Mouse (Mus musculus): Measurements from ENCODE around the gene Camta1. TPM values are rescaled to one million over a fixed set of nuclear protein-coding genes. Genes with fewer than 3 reads are reported as not detected.

The Camta1 gene
- polyA plus RNA-seq, 1 experiment from 2014 or later: 78.7 TPM

- Histone ChIP-seq H3K27ac (no peak overlapping the region), H3K27me3 (no peaks in the 10 kb centered on the region), H3K4me2 (no peak overlapping the region), H3K4me1 (peaks cover 12% of the 10 kb centered on the region), H3K9ac (no peak overlapping the region), H3K9me3 (no peaks in the 10 kb centered on the region), H3K4me3 (no peak overlapping the region), H3K36me3 (no peaks in the 10 kb centered on the region)
- 46% methylated on average over 7 of the region's 7 CpGs for WGBS
- no peak for ATAC-seq (ENCODE audit: borderline replicate concordance, extremely low read depth, low FRiP score, low TSS enrichment)
Observed at GRCm38 (mm10) chr4:151245068-151245797, 616.4 kb downstream of the Camta1 start.

GRCm38 (mm10) chr4:151243445-151243844, 618.2 kb downstream of the Camta1 start:
- 50% methylated on average over 9 of the region's 9 CpGs for WGBS
- ATAC-seq (ENCODE audit: borderline replicate concordance, extremely low read depth, low FRiP score, low TSS enrichment): no peak
- Histone ChIP-seq H3K27me3 (no peaks in the 10 kb centered on the region), H3K4me1 (peaks cover 12% of the 10 kb centered on the region), H3K27ac (no peak overlapping the region), H3K36me3 (no peaks in the 10 kb centered on the region), H3K4me3 (no peak overlapping the region), H3K9ac (no peak overlapping the region), H3K4me2 (no peak overlapping the region), H3K9me3 (no peaks in the 10 kb centered on the region)

GRCm38 (mm10) chr4:151242751-151243150, 618.9 kb downstream of the Camta1 start:
- H3K36me3 ChIP-seq: no peaks in the 10 kb centered on the region
- no peak overlapping the region for H3K4me2 ChIP-seq
- no peak overlapping the region for H3K9ac ChIP-seq
- H3K4me3 ChIP-seq: no peak overlapping the region
- WGBS: 26% methylated on average over 12 of the region's 12 CpGs
- no peaks in the 10 kb centered on the region for H3K27me3 ChIP-seq
- H3K27ac ChIP-seq: no peak overlapping the region
- H3K9me3 ChIP-seq: no peaks in the 10 kb centered on the region
- ATAC-seq (ENCODE audit: borderline replicate concordance, extremely low read depth, low FRiP score, low TSS enrichment): no peak
- peaks cover 12% of the 10 kb centered on the region for H3K4me1 ChIP-seq

GRCm38 (mm10) chr4:151240465-151240864, 621.2 kb downstream of the Camta1 start:
- ATAC-seq (ENCODE audit: borderline replicate concordance, extremely low read depth, low FRiP score, low TSS enrichment): no peak
- Histone ChIP-seq H3K4me3 (no peak overlapping the region), H3K4me2 (no peak overlapping the region), H3K27me3 (no peaks in the 10 kb centered on the region), H3K27ac (no peak overlapping the region), H3K4me1 (peaks cover 12% of the 10 kb centered on the region), H3K9me3 (no peaks in the 10 kb centered on the region), H3K36me3 (no peaks in the 10 kb centered on the region), H3K9ac (no peak overlapping the region)
- WGBS: 79% methylated on average over 5 of the region's 5 CpGs

- WGBS: 69% methylated on average over 19 of the region's 19 CpGs
- Histone ChIP-seq H3K4me1 (peaks cover 12% of the 10 kb centered on the region), H3K27ac (no peak overlapping the region), H3K4me3 (no peak overlapping the region), H3K9ac (no peak overlapping the region), H3K9me3 (no peaks in the 10 kb centered on the region), H3K27me3 (no peaks in the 10 kb centered on the region), H3K36me3 (no peaks in the 10 kb centered on the region), H3K4me2 (no peak overlapping the region)
- ATAC-seq (ENCODE audit: borderline replicate concordance, extremely low read depth, low FRiP score, low TSS enrichment): no peak
Observed at GRCm38 (mm10) chr4:151238970-151239684, 622.5 kb downstream of the Camta1 start.

- no peak overlapping the region for H3K4me2 ChIP-seq
- ATAC-seq (ENCODE audit: borderline replicate concordance, extremely low read depth, low FRiP score, low TSS enrichment): no peak
- no peaks in the 10 kb centered on the region for H3K9me3 ChIP-seq
- peaks cover 3% of the 10 kb centered on the region for H3K4me1 ChIP-seq
- H3K36me3 ChIP-seq: no peaks in the 10 kb centered on the region
- H3K9ac ChIP-seq: no peak overlapping the region
- H3K27me3 ChIP-seq: no peaks in the 10 kb centered on the region
- no peak overlapping the region for H3K27ac ChIP-seq
- WGBS: 55% methylated on average over 3 of the region's 3 CpGs
- H3K4me3 ChIP-seq: no peak overlapping the region
Observed at GRCm38 (mm10) chr4:151237501-151237900, 624.2 kb downstream of the Camta1 start.

- H3K4me3 ChIP-seq: no peak overlapping the region
- ATAC-seq (ENCODE audit: borderline replicate concordance, extremely low read depth, low FRiP score, low TSS enrichment): no peak
- no peak overlapping the region for H3K9ac ChIP-seq
- H3K27me3 ChIP-seq: no peaks in the 10 kb centered on the region
- H3K9me3 ChIP-seq: no peaks in the 10 kb centered on the region
- WGBS: 61% methylated on average over 4 of the region's 4 CpGs
- no peaks in the 10 kb centered on the region for H3K4me1 ChIP-seq
- no peak overlapping the region for H3K27ac ChIP-seq
- no peak overlapping the region for H3K4me2 ChIP-seq
- H3K36me3 ChIP-seq: no peaks in the 10 kb centered on the region
Observed at GRCm38 (mm10) chr4:151234981-151235380, 626.7 kb downstream of the Camta1 start.

- 68% methylated on average over 3 of the region's 3 CpGs for WGBS
- Histone ChIP-seq H3K4me3 (no peak overlapping the region), H3K36me3 (no peaks in the 10 kb centered on the region), H3K9me3 (no peaks in the 10 kb centered on the region), H3K4me2 (no peak overlapping the region), H3K27ac (no peak overlapping the region), H3K27me3 (no peaks in the 10 kb centered on the region), H3K9ac (no peak overlapping the region), H3K4me1 (no peaks in the 10 kb centered on the region)
- ATAC-seq (ENCODE audit: borderline replicate concordance, extremely low read depth, low FRiP score, low TSS enrichment): no peak
Observed at GRCm38 (mm10) chr4:151232028-151232427, 629.6 kb downstream of the Camta1 start.

GRCm38 (mm10) chr4:151229073-151229472, 632.6 kb downstream of the Camta1 start:
- no peaks in the 10 kb centered on the region for H3K27me3 ChIP-seq

GRCm38 (mm10) chr4:151226496-151226895, 635.2 kb downstream of the Camta1 start:
- ATAC-seq (ENCODE audit: borderline replicate concordance, extremely low read depth, low FRiP score, low TSS enrichment): no peak
- 30% methylated on average over 9 of the region's 9 CpGs for WGBS

More at GRCm38 (mm10) chr4:151229073-151229472, 632.6 kb downstream of the Camta1 start:
- no peak overlapping the region for H3K27ac ChIP-seq
- H3K4me2 ChIP-seq: no peak overlapping the region
- WGBS: 36% methylated on average over 6 of the region's 6 CpGs
- H3K4me3 ChIP-seq: no peak overlapping the region
- no peak overlapping the region for H3K9ac ChIP-seq
- H3K4me1 ChIP-seq: no peaks in the 10 kb centered on the region
- 0 out of 2 replicates have a peak, but pooled peaks have one; percentile 28 for ATAC-seq (ENCODE audit: borderline replicate concordance, extremely low read depth, low FRiP score, low TSS enrichment)
- no peaks in the 10 kb centered on the region for H3K9me3 ChIP-seq
- no peaks in the 10 kb centered on the region for H3K36me3 ChIP-seq

GRCm38 (mm10) chr4:151224017-151224416, 637.7 kb downstream of the Camta1 start:
- H3K9ac ChIP-seq: no peak overlapping the region
- H3K4me3 ChIP-seq: no peak overlapping the region
- 60% methylated on average over 12 of the region's 12 CpGs for whole genome bisulfite sequencing
- H3K9me3 ChIP-seq: no peaks in the 10 kb centered on the region
- H3K27ac ChIP-seq: no peak overlapping the region
- no peaks in the 10 kb centered on the region for H3K36me3 ChIP-seq
- peaks cover 11% of the 10 kb centered on the region; the same call in 1 of the 2 replicates for H3K4me1 ChIP-seq
- H3K4me2 ChIP-seq: no peak overlapping the region
- ATAC-seq (ENCODE audit: borderline replicate concordance, extremely low read depth, low FRiP score, low TSS enrichment): no peak
- H3K27me3 ChIP-seq: no peaks in the 10 kb centered on the region

More at GRCm38 (mm10) chr4:151226496-151226895, 635.2 kb downstream of the Camta1 start:
- Histone ChIP-seq H3K4me2 (no peak overlapping the region), H3K9me3 (no peaks in the 10 kb centered on the region), H3K27me3 (no peaks in the 10 kb centered on the region), H3K27ac (no peak overlapping the region), H3K36me3 (no peaks in the 10 kb centered on the region), H3K9ac (no peak overlapping the region), H3K4me3 (no peak overlapping the region), H3K4me1 (peaks cover 11% of the 10 kb centered on the region; the same call in 1 of the 2 replicates)

All from lung, embryonic 15.5 days (tissue).